Mouse (Mus musculus): ENCODE results near the gene Ap4m1. TPM values are rescaled to one million over a fixed set of nuclear protein-coding genes. Genes with fewer than 3 reads are reported as not detected.

Gene Ap4m1
- 12.5 TPM for polyA plus RNA-seq (2017; shearing (Covaris generic))

GRCm38 (mm10) chr5:138171695-138172491, at the start of gene Ap4m1, which contains the start of gene Mcm7:
Ap4m1 (plus strand) TSS chr5:138172002.
Mcm7 (minus strand) TSS chr5:138172422.

GRCm38 (mm10) chr5:138155443-138155976, 16.3 kb upstream of the Ap4m1 start, which contains the start of gene Zfp113:
Zfp113 (minus strand) TSS chr5:138155744.

GRCm38 (mm10) chr5:138160842-138161665, 10.7 kb upstream of the Ap4m1 start, which contains the start of gene Cops6:
Cops6 (plus strand) TSS chr5:138161071.

GRCm38 (mm10) chr5:138186950-138187638, 15.3 kb downstream of the Ap4m1 start, which contains the start of the genes Taf6 and Cnpy4:
Taf6 (minus strand) TSS chr5:138187451.
Cnpy4 (plus strand) TSS chr5:138187485.

GRCm38 (mm10) chr5:138193771-138194727, 22.2 kb downstream of the Ap4m1 start, which contains the start of gene Mblac1:
Mblac1 (plus strand) TSS chr5:138194314.

GRCm38 (mm10) chr5:138225700-138226099, 53.9 kb downstream of the Ap4m1 start, which contains the start of gene Nxpe5:
Nxpe5 (plus strand) TSS chr5:138225898.

Other genes with a start within 250 kb of the Ap4m1 start
- not detected for gene Gjc3, start 208.9 kb upstream of the Ap4m1 start, polyA plus RNA-seq (2017; shearing (Covaris generic))
- gene Azgp1, start 190.5 kb upstream of the Ap4m1 start, polyA plus RNA-seq (2017; shearing (Covaris generic)) = not detected
- gene Smok3a, start 150.7 kb upstream of the Ap4m1 start, polyA plus RNA-seq (2017; shearing (Covaris generic)) = not detected
- not detected for gene Smok3b, start 150.6 kb upstream of the Ap4m1 start, polyA plus RNA-seq (2017; shearing (Covaris generic))
- not detected for gene Smok3c, start 118.8 kb upstream of the Ap4m1 start, polyA plus RNA-seq (2017; shearing (Covaris generic))
- gene Zkscan1, start 86.9 kb upstream of the Ap4m1 start, polyA plus RNA-seq (2017; shearing (Covaris generic)) = 24.9 TPM
- 29.4 TPM for gene Zscan21, start 55.1 kb upstream of the Ap4m1 start, polyA plus RNA-seq (2017; shearing (Covaris generic))
- gene Zfp113, start 16.3 kb upstream of the Ap4m1 start, polyA plus RNA-seq (2017; shearing (Covaris generic)) = 21.6 TPM
- 229 TPM for gene Cops6, start 10.9 kb upstream of the Ap4m1 start, polyA plus RNA-seq (2017; shearing (Covaris generic))
- gene Mcm7, start 420 bp downstream of the Ap4m1 start, polyA plus RNA-seq (2017; shearing (Covaris generic)) = 98.7 TPM
- gene Taf6, start 15.4 kb downstream of the Ap4m1 start, polyA plus RNA-seq (2017; shearing (Covaris generic)) = 66.2 TPM
- gene Cnpy4, start 15.5 kb downstream of the Ap4m1 start, polyA plus RNA-seq (2017; shearing (Covaris generic)) = 19.3 TPM
- 0.74 TPM for gene Mblac1, start 22.3 kb downstream of the Ap4m1 start, polyA plus RNA-seq (2017; shearing (Covaris generic))
- gene Nxpe5, start 53.9 kb downstream of the Ap4m1 start, polyA plus RNA-seq (2017; shearing (Covaris generic)) = not detected
- 117 TPM for gene Lamtor4, start 83.5 kb downstream of the Ap4m1 start, polyA plus RNA-seq (2017; shearing (Covaris generic))
- gene BC037034, start 92.0 kb downstream of the Ap4m1 start, polyA plus RNA-seq (2017; shearing (Covaris generic)) = 13.3 TPM
- gene Gal3st4, start 100.8 kb downstream of the Ap4m1 start, polyA plus RNA-seq (2017; shearing (Covaris generic)) = 1.1 TPM
- gene Gm43720, start 108.0 kb downstream of the Ap4m1 start, polyA plus RNA-seq (2017; shearing (Covaris generic)) = not detected
- gene Gpc2, start 108.0 kb downstream of the Ap4m1 start, polyA plus RNA-seq (2017; shearing (Covaris generic)) = 3.1 TPM
- gene Stag3, start 108.2 kb downstream of the Ap4m1 start, polyA plus RNA-seq (2017; shearing (Covaris generic)) = 0.74 TPM
- gene Pvrig, start 170.0 kb downstream of the Ap4m1 start, polyA plus RNA-seq (2017; shearing (Covaris generic)) = 24.7 TPM

All from inflammation-experienced regulatory T-cells, adult 16 weeks (primary cell).